Mouse (Mus musculus) cerebellum, adult 11-12 months (tissue): Measurements from ENCODE around the gene Ppm1f.
A peak's percentile ranks its signal among the peaks of the same experiment; 100 is the strongest.
"Not testable (repeated sequence)": the region's sequence is repeated elsewhere in the genome, so short reads cannot be mapped to it uniquely, and the experiment has no call there.

ENCODE experiments used
- DNase-seq: peaks from one replicate; pipeline ENCODE4 v3.0.0; 2022

Gene Ppm1f

GRCm38 (mm10) chr16:16911641-16912597 lies 15.7 kb downstream of the Ppm1f start:
- DNase-seq = peak; percentile 72

DNA sequence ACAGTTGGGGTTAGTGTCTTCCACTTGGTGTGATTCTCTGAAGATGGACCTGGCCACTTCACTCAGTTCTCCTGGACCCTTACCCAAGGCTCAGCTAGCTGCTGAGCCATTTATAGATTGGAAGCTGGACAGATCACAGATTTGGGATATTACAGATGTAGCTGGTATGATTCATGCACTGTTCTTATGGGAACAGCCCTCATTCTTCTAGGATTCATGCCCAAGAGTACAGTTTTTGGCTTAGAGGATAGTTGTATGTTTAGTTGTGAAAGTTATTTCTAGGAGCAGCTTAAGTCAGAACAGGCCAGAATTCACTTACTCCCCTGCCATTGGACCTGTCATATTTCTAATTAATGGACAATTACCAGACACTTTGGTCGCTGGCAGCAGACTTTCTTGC lies 17.2 kb downstream of the Ppm1f start:
- DNase-seq = no peak

DNA sequence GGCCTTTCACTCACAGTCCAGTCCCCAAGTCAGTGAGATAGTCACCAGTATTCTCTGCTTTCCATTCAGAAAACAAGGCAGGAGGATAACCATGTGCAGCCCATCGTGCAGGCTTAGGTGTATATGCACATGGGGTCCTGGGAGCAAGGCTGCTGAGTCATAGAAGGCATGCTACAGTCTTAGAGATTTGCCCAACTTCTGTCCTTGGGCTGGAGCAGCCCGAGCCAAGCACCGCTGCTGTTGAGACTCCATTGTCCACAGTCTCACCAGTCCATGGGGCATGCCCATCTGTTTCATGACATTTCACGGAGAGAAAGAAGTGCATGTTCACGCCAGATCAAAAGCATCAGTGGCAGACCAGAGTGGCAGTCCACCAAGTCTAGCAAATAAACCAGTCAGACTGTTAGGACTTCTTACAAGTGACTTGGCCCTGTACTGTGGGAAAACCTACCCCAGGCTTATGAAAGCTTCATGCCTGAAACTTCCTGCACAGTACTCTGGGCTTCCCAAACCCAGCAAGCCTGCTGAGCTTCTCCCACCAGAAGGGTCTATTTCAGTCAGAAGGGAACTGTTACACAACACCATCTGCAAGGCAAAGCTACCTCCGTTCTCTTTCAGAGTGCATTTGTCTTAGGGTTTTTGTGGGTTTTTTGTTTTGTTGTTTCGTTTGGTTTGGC lies 22.3 kb downstream of the Ppm1f start:
- DNase-seq = no peak

GRCm38 (mm10) chr16:16921021-16921435 lies 24.8 kb downstream of the Ppm1f start:
- peak; percentile 47 for DNase-seq

- DNase-seq = no peak
Observed at GRCm38 (mm10) chr16:16924481-16924880, 28.2 kb downstream of the Ppm1f start.

GRCm38 (mm10) chr16:16926536-16926935 lies 30.3 kb downstream of the Ppm1f start:
- no peak for DNase-seq

DNA sequence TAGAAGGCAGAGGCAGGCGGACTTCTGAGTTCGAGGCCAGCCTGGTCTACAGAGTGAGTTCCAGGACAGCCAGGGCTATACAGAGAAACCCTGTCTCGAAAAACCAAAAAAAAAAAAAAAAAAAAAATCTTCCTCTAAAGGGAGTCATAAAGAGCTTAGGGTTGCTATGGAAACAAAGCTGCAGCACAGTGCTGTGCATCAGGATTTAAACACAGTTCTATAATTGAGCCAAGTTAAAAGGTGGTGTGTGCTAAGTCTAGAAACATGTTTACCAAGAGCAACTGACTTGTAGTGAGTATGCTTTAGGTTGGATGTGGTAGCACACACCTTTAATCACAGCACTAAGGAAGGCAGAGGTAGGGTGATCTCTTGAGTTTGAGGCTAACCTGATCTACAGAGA lies 32.6 kb downstream of the Ppm1f start:
- not testable (repeated sequence) for DNase-seq

GRCm38 (mm10) chr16:16930326-16930725 lies 34.1 kb downstream of the Ppm1f start:
- no peak for DNase-seq

DNA sequence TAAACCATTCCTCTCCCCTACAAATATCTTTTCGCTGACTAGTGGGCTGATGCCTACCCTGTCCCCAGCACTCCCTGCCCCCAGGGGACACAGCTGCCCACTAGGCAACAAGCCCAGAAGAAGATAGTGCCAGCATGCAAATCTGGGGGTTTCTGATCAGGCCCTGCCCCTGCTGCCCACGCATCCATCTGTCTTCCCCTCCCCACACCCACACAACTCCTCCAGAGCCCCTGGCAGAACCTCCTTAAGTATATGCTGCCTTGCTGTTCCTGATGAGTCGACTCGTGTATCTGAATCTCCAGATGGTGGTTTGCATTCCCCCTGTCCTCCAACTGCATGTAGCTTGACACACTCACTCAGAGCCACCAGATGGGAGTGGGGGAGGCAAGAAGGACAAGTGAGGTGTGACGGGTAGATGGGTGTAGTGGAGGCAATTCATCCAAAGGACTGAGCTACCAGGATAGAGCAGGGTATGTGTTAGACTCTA lies 34.6 kb downstream of the Ppm1f start:
- no peak for DNase-seq

- DNase-seq = no peak
Observed at GRCm38 (mm10) chr16:16939543-16939942, 43.3 kb downstream of the Ppm1f start.

GRCm38 (mm10) chr16:16941078-16941477 lies 44.8 kb downstream of the Ppm1f start:
- no peak for DNase-seq

DNA sequence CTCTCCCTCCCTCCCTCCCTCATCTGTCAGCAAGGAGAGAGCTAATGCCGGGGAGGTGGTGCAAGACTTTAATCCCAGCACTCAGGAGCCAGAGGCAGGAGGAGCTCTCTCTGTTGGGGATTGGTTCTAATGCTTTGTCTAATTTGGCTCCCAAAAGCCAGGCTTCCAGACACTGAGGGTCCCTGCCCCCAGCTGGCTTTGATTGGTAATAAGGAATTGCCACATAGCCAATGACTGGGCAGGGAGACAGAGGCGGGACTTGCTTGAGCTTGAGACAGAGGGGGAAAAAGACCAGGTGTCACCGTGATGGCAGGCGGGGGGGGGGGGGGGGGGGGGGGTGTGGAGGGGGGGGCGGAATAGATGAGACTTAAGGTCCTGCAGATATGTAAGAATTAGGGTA lies 62.3 kb downstream of the Ppm1f start:
- no peak for DNase-seq

DNA sequence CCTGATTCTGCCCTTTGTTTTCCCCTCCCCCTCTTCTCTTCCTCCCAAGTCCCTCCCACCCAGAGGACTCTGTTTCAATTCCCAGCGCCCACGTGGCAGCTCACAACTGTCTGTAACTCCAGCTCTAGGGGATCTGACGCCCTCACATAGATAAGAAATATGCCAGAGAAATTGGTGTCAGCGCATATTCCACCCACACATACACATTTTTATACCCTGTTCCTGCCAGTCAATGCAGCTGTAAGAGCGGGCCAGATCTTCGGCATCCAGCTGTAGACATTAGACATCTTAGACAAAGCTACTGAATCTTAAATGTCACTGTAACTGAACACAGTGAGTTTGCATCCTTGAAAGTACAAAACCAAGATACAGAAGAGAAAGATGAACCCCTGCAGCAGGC lies 63.6 kb downstream of the Ppm1f start:
- no peak for DNase-seq

GRCm38 (mm10) chr16:16965149-16965548 lies 68.9 kb downstream of the Ppm1f start:
- DNase-seq = no peak

DNA sequence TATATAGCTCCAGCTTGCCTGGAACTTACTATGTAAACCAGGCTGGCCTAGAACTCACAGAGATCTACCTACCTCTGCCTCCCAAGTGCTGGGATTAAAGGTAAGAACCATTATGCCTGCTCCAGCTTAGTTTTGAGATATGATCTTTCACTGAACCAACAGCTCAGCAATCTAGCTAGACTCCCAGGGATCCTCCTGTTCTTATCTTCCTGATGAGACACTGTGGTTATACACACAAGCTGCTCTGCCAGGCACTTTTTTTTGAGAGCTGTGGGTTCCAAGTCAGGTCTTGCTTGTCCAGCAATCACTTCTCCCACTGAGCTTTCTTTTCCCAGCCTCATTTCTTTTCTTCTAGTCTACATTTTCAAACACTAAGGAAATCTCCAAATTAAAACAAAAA lies 70.0 kb downstream of the Ppm1f start:
- no peak for DNase-seq
